In the genomic region with DNA sequence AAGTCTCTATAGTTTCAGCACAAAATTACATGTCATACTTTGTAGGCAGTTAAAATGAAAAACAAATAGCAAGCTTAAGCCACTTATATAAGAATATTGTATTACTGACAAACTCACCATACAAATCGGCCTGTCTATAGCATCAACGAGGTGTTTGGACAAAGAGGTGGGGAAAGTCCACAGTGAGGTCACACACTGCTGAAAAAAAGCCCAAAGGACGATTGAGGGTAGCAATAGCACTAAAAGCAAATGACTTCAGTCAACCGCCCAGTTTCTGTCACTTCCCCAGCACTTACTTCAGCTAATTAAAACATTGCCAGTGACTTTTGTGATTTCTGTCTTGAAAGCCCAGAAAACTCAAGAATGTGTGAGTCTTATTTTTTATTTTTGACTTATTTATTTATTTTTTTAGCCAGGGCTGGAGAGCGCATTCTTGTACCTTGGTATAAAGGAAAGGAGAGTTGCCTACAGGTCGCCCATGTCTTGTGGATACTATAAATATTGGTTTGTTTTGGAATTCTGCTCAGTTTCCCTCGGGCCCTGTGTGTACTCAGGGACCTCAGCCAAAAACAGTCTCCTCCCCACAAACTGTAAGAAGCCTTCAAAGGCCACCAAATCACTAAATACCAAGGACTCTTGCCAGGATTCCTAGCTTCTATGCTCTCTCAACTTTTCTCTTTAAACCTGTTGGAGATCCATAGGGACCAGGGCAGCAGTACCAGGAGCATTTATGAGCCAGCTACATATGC, we compare ENCODE assay signal across 12 mouse cellular contexts.
DNase-seq lines count a peak whose midpoint lies in the region; ATAC-seq and TF ChIP-seq lines count a peak whose summit lies in the region.
"Had no signal": no experiment of that assay in that cellular context is flagged by ENCODE, and none has a peak within 500 bp of the region (broad histone marks: within the 10 kb centered on the region; RNA-seq: fewer than 3 reads in every experiment).

No protein-coding gene starts in this region.

- no peaks in the 10 kb centered on the region for H3K36me3 ChIP-seq in liver, adult 2 months (ENCODE audit: control insufficient read depth, insufficient read depth, low read length)
- no peaks in the 10 kb centered on the region for H3K36me3 ChIP-seq in liver, embryonic 11.5 days (ENCODE audit: control insufficient read depth, insufficient read depth, low read length)
- no peaks in the 10 kb centered on the region for H3K36me3 ChIP-seq in kidney, embryonic 16.5 days (ENCODE audit: insufficient read depth, low read length)
- H3K36me3 ChIP-seq: neural tube, embryonic 15.5 days had no signal

- no peaks in the 10 kb centered on the region for H3K27me3 ChIP-seq in liver, adult 2 months (ENCODE audit: control insufficient read depth, insufficient read depth, low read length)
- no peaks in the 10 kb centered on the region for H3K27me3 ChIP-seq in liver, embryonic 11.5 days (replicated peaks; ENCODE audit: control insufficient read depth, insufficient read depth, low read length)
- no peaks in the 10 kb centered on the region for H3K27me3 ChIP-seq in kidney, embryonic 16.5 days (ENCODE audit: insufficient read depth, low read length)
- H3K27me3 ChIP-seq: neural tube, embryonic 15.5 days had no signal

- TF ChIP-seq CTCF in liver, adult 2 months (IDR thresholded peaks at IDR 0.05; ENCODE audit: low read depth, low read length), result no peak

- H3K79me2 ChIP-seq in liver, adult 2 months (ENCODE audit: control insufficient read depth, insufficient read depth, low read length), result no peaks in the 10 kb centered on the region

- H3K4me3 ChIP-seq in liver, adult 2 months (ENCODE audit: insufficient read depth, low read depth, low read length), result no peak overlapping the region
- H3K4me3 ChIP-seq in liver, embryonic 11.5 days (ENCODE audit: low read depth, low read length), result no peak overlapping the region
- H3K4me3 ChIP-seq in kidney, embryonic 16.5 days (ENCODE audit: low read length), result no peak overlapping the region
- H3K4me3 ChIP-seq: neural tube, embryonic 15.5 days had no signal

- H3K4me1 ChIP-seq in liver, adult 2 months (ENCODE audit: control insufficient read depth, insufficient read depth, low read length), result no peaks in the 10 kb centered on the region
- H3K4me1 ChIP-seq in liver, embryonic 11.5 days (replicated peaks; ENCODE audit: control insufficient read depth, insufficient read depth, low read length), result no peaks in the 10 kb centered on the region
- H3K4me1 ChIP-seq in kidney, embryonic 16.5 days (ENCODE audit: insufficient read depth, low read length), result no peaks in the 10 kb centered on the region; the same call in 1 of the 2 replicates
- H3K4me1 ChIP-seq: neural tube, embryonic 15.5 days had no signal

- TF ChIP-seq POLR2A in liver, adult 2 months (IDR thresholded peaks at IDR 0.05; ENCODE audit: extremely low read depth, insufficient read depth, low read length), result no peak

- peak; percentile 31 to 74 for DNase-seq in adrenal gland, adult (ENCODE audit: inconsistent age in 2 of 2, low spot score in 1 of 2)
- no peak for DNase-seq in adrenal gland, adult 8-10 months
- peak; percentile 59 for DNase-seq in liver, adult 2 months (ENCODE audit: extremely low read depth, low read depth, low spot score)
- DNase-seq in liver, embryonic 11.5 days (ENCODE audit: low spot score), result no peak
- peak; percentile 15 to 28 for DNase-seq in lung, postnatal 4 days
- DNase-seq in cerebellum, adult 11 months, result no peak
- DNase-seq in spleen, postnatal 4 days (ENCODE audit: low spot score in 2 of 2), result no peak
- DNase-seq: cerebellum, postnatal 36 days; right cerebral cortex, postnatal 14 days had no signal

- H3K27ac ChIP-seq in liver, adult 2 months (replicated peaks; ENCODE audit: insufficient read depth, low read depth, low read length), result no peak overlapping the region
- H3K27ac ChIP-seq in liver, embryonic 11.5 days (ENCODE audit: low read depth, low read length), result no peak overlapping the region
- 0 out of 2 replicates have a peak overlapping the region, but pooled peaks have one; percentile 16 for H3K27ac ChIP-seq in kidney, embryonic 16.5 days (ENCODE audit: low read length)
- H3K27ac ChIP-seq: neural tube, embryonic 15.5 days had no signal

- ATAC-seq in liver, embryonic 11.5 days (replicated peaks; ENCODE audit: low FRiP score), result no peak
- ATAC-seq in kidney, embryonic 16.5 days (ENCODE audit: low FRiP score, low TSS enrichment), result peak; percentile 74; the same call in 1 of the 2 replicates
- ATAC-seq: midbrain, embryonic 16.5 days had no signal

- H3K9me3 ChIP-seq in liver, embryonic 11.5 days (ENCODE audit: control insufficient read depth, low read length), result no peaks in the 10 kb centered on the region
- H3K9me3 ChIP-seq in kidney, embryonic 16.5 days (ENCODE audit: low read length), result peaks cover 5% of the 10 kb centered on the region; the same call in 1 of the 2 replicates
- H3K9me3 ChIP-seq: neural tube, embryonic 15.5 days had no signal

- H3K9ac ChIP-seq in liver, adult 2 months (ENCODE audit: low read depth, low read length), result no peak overlapping the region
- no peak overlapping the region for H3K9ac ChIP-seq in liver, embryonic 11.5 days (ENCODE audit: low read depth, low read length)
- H3K9ac ChIP-seq in kidney, embryonic 16.5 days (replicated peaks; ENCODE audit: low read length), result no peak overlapping the region
- H3K9ac ChIP-seq: neural tube, embryonic 15.5 days had no signal

- 26% methylated on average over 7 of the region's 7 CpGs for WGBS in liver, adult 2 months
- WGBS in liver, embryonic 11.5 days, result 68% methylated on average over 7 of the region's 7 CpGs
- WGBS in kidney, embryonic 16.5 days, result 37% methylated on average over 7 of the region's 7 CpGs

- no peak overlapping the region for H3K4me2 ChIP-seq in liver, embryonic 11.5 days
- H3K4me2 ChIP-seq in kidney, embryonic 16.5 days (replicated peaks; ENCODE audit: low read depth, low read length), result no peak overlapping the region
- H3K4me2 ChIP-seq: neural tube, embryonic 15.5 days had no signal

Comparison
In these comparisons a context has a peak if more than half of its experiments do, and no peak if none do; other contexts are left out.
1. DNase-seq: peak in adrenal gland, adult (2 of 2), liver, adult 2 months (single experiment) and lung, postnatal 4 days (2 of 2); none in adrenal gland, adult 8-10 months (single experiment), liver, embryonic 11.5 days (single experiment), cerebellum, adult 11 months (single experiment) and spleen, postnatal 4 days (0 of 2).